Mouse (Mus musculus) CH12.LX (cell line): ENCODE results near the gene Sox1. TPM values are rescaled to one million over a fixed set of nuclear protein-coding genes. Genes with fewer than 3 reads are reported as not detected.

ENCODE experiments used
- DNase-seq: peaks from one replicate; pipeline ENCODE4 v3.0.0-alpha.2; 2013; ENCODE audit errors: extremely low read depth
- H3K27ac ChIP-seq: 2 replicates; pipeline ENCODE4 v1.5.1; 2012; ENCODE audit warnings: low read depth, mild to moderate bottlenecking, control low read depth, moderate library complexity; ENCODE audit not compliant: insufficient read depth
- H3K27me3 ChIP-seq: replicated peaks from 2 replicates; pipeline ENCODE3; 2012; ENCODE audit warnings: inconsistent platforms
- H3K36me3 ChIP-seq, 2 experiments: replicated peaks in 1 of 2; 2 replicates each; pipeline versions ENCODE3 to v1.6.1; 2012; ENCODE audit warnings: inconsistent platforms in 1 of 2, low read length in 1 of 2, mild to moderate bottlenecking in 1 of 2, mixed read lengths in 1 of 2, moderate library complexity in 1 of 2; ENCODE audit not compliant: control insufficient read depth in 1 of 2, insufficient read depth in 1 of 2
- H3K4me1 ChIP-seq, 2 experiments: 2 replicates each; pipeline ENCODE4 v1.6.1; 2012; ENCODE audit warnings: inconsistent platforms in 1 of 2, moderate library complexity in 1 of 2; ENCODE audit not compliant: insufficient read depth in 2 of 2, control insufficient read depth in 1 of 2
- H3K4me2 ChIP-seq: 2 replicates; pipeline ENCODE4 v1.6.1; 2012; ENCODE audit warnings: low read depth, mild to moderate bottlenecking, control low read depth; ENCODE audit not compliant: poor library complexity, insufficient read depth, severe bottlenecking
- H3K4me3 ChIP-seq, 3 experiments: fragments of 150-350 bp in 1 of 3; sonication (generic) in 1 of 3; replicated peaks in 1 of 3; 2 replicates each; pipeline versions ENCODE3 to v1.5.1; 2011 to 2012; ENCODE audit warnings: low read depth in 2 of 3, low read length in 2 of 3, mild to moderate bottlenecking in 2 of 3, moderate library complexity in 2 of 3, control low read depth in 1 of 3, improper control_type of control experiment in 1 of 3, inconsistent platforms in 1 of 3, mixed read lengths in 1 of 3; ENCODE audit not compliant: poor library complexity in 1 of 3
- H3K79me2 ChIP-seq: replicated peaks from 2 replicates; pipeline ENCODE4 v1.6.1; 2012; ENCODE audit warnings: mild to moderate bottlenecking, moderate library complexity; ENCODE audit not compliant: control insufficient read depth, poor library complexity, insufficient read depth, severe bottlenecking; ENCODE audit errors: extremely low read depth
- H3K9ac ChIP-seq: 2 replicates; pipeline ENCODE4 v1.6.1; 2012; ENCODE audit warnings: low read depth, mild to moderate bottlenecking, control low read depth, moderate library complexity; ENCODE audit not compliant: insufficient read depth
- H3K9me3 ChIP-seq: replicated peaks from 2 replicates; pipeline ENCODE3; 2012; ENCODE audit warnings: low read length, inconsistent platforms, mixed read lengths
- CHD1 ChIP-seq: IDR thresholded peaks from 2 replicates; pipeline ENCODE4 v1.6.1; 2012; ENCODE audit warnings: low read depth, low read length, improper control_type of control experiment, inconsistent platforms
- CTCF ChIP-seq, 2 experiments: IDR thresholded peaks in 1 of 2; conservative IDR thresholded peaks in 1 of 2; 2 replicates each; pipeline ENCODE4 v1.5.1; 2011 to 2012; ENCODE audit warnings: low read depth in 2 of 2, low read length in 2 of 2, improper control_type of control experiment in 1 of 2, inconsistent platforms in 1 of 2, mild to moderate bottlenecking in 1 of 2, moderate library complexity in 1 of 2
- ELF1 ChIP-seq: IDR thresholded peaks from 2 replicates; pipeline ENCODE4 v1.6.1; 2014; ENCODE audit warnings: low read depth, mild to moderate bottlenecking, inconsistent platforms, low read length, improper control_type of control experiment
- EP300 ChIP-seq: IDR thresholded peaks from 2 replicates; pipeline ENCODE4 v1.6.1; 2011; ENCODE audit warnings: low read length, improper control_type of control experiment
- ETS1 ChIP-seq: conservative IDR thresholded peaks from 2 replicates; pipeline ENCODE4 v1.6.1; 2012; ENCODE audit warnings: low read depth, mild to moderate bottlenecking, inconsistent platforms, low read length, improper control_type of control experiment, moderate library complexity
- GABPA ChIP-seq: IDR thresholded peaks from 2 replicates; pipeline ENCODE4 v1.6.1; 2012; ENCODE audit warnings: low read depth, low read length, improper control_type of control experiment, inconsistent platforms; ENCODE audit not compliant: insufficient replicate concordance
- HCFC1 ChIP-seq: IDR thresholded peaks from 2 replicates; pipeline ENCODE4 v1.6.1; 2012; ENCODE audit warnings: low read depth, mild to moderate bottlenecking, inconsistent platforms, low read length, improper control_type of control experiment
- IRF4 ChIP-seq: IDR thresholded peaks from 2 replicates; pipeline ENCODE4 v1.6.1; 2014; ENCODE audit warnings: low read depth, mild to moderate bottlenecking, inconsistent platforms, low read length, improper control_type of control experiment
- JUN ChIP-seq: IDR thresholded peaks from 2 replicates; pipeline ENCODE4 v1.6.1; 2011; ENCODE audit warnings: low read depth, mild to moderate bottlenecking, low read length, improper control_type of control experiment, moderate library complexity; ENCODE audit not compliant: insufficient read depth
- KAT2A ChIP-seq: IDR thresholded peaks from 2 replicates; pipeline ENCODE4 v1.6.1; 2012; ENCODE audit warnings: low read length, improper control_type of control experiment, inconsistent platforms; ENCODE audit not compliant: insufficient replicate concordance
- MEF2A ChIP-seq: IDR thresholded peaks from 2 replicates; pipeline ENCODE4 v1.6.1; 2014; ENCODE audit warnings: low read depth, mild to moderate bottlenecking, inconsistent platforms, low read length, improper control_type of control experiment, borderline replicate concordance
- MXI1 ChIP-seq: IDR thresholded peaks from 2 replicates; pipeline ENCODE4 v1.6.1; 2011; ENCODE audit warnings: mild to moderate bottlenecking, low read depth, low read length, improper control_type of control experiment
- MYC ChIP-seq: IDR thresholded peaks from 2 replicates; pipeline ENCODE4 v1.6.1; 2011; ENCODE audit warnings: low read depth, mild to moderate bottlenecking, improper control_type of control experiment, low read length
- NELFE ChIP-seq: IDR thresholded peaks from 2 replicates; pipeline ENCODE4 v1.6.1; 2011; ENCODE audit warnings: low read depth, low read length, improper control_type of control experiment
- NRF1 ChIP-seq: IDR thresholded peaks from 2 replicates; pipeline ENCODE4 v1.6.1; 2014; ENCODE audit warnings: low read depth, mild to moderate bottlenecking, inconsistent platforms, low read length, improper control_type of control experiment, moderate library complexity
- PAX5 ChIP-seq: IDR thresholded peaks from 2 replicates; pipeline ENCODE4 v1.6.1; 2012; ENCODE audit warnings: low read length, inconsistent platforms, mixed read lengths
- POLR2A ChIP-seq: IDR thresholded peaks from 2 replicates; pipeline ENCODE4 v1.6.1; 2011; ENCODE audit warnings: low read depth, mild to moderate bottlenecking, improper control_type of control experiment, low read length
- RAD21 ChIP-seq: IDR thresholded peaks from 2 replicates; pipeline ENCODE4 v1.6.1; 2011; ENCODE audit warnings: low read depth, mild to moderate bottlenecking, low read length, improper control_type of control experiment, moderate library complexity
- RCOR1 ChIP-seq: conservative IDR thresholded peaks from 2 replicates; pipeline ENCODE4 v1.6.1; 2012; ENCODE audit warnings: low read depth, mild to moderate bottlenecking, inconsistent platforms, low read length, improper control_type of control experiment
- TBP ChIP-seq: conservative IDR thresholded peaks from 2 replicates; pipeline ENCODE4 v1.6.1; 2011; ENCODE audit warnings: low read depth, low read length, improper control_type of control experiment
- TCF12 ChIP-seq: IDR thresholded peaks from 2 replicates; pipeline ENCODE4 v1.6.1; 2014; ENCODE audit warnings: low read depth, mild to moderate bottlenecking, inconsistent platforms, low read length, improper control_type of control experiment
- USF2 ChIP-seq: conservative IDR thresholded peaks from 2 replicates; pipeline ENCODE4 v1.6.1; 2011; ENCODE audit warnings: low read depth, low read length, improper control_type of control experiment
- ZC3H11A ChIP-seq: IDR thresholded peaks from 2 replicates; pipeline ENCODE4 v1.6.1; 2012; ENCODE audit warnings: low read depth, mild to moderate bottlenecking, inconsistent platforms, low read length, improper control_type of control experiment
- ZNF384 ChIP-seq: IDR thresholded peaks from 2 replicates; pipeline ENCODE4 v1.6.1; 2012; ENCODE audit warnings: low read depth, low read length, improper control_type of control experiment, inconsistent platforms
- dilution Hi-C: fragments of 300-500 bp; cut with MboI; formaldehyde crosslinking; loops from 2 replicates; pipeline ENCODE4 v1.14.3; 2020; ENCODE audit warnings: low sequenced_read_pairs; ENCODE audit not compliant: extremely low pct_unique_long_range_greater_than_20kb, extremely low pct_ligation_motif_present
- in situ Hi-C: fragments of 300-500 bp; cut with MboI; formaldehyde crosslinking; loops from 3 replicates; pipeline ENCODE4 v1.14.3; 2019; ENCODE audit warnings: low sequenced_read_pairs, low pct_ligation_motif_present, low pct_unique_long_range_greater_than_20kb, mixed read lengths
- polyA plus RNA-seq: library from polyadenylated mRNA; unstranded; fragments of >175 nt; gene quantifications from 2 replicates; pipeline ENCODE4 v1.2.1, GENCODE M21; 2012; ENCODE audit warnings: low read depth; ENCODE audit not compliant: insufficient read length
- total RNA-seq, 2 experiments: library from RNA; depleted of rRNA; stranded (reverse); fragments of 300-350 nt in 1 of 2; fragments of >200 nt in 1 of 2; gene quantifications; 2 replicates each; pipeline ENCODE4 v1.2.3; 2012 to 2014

Gene Sox1
- total and polyA plus RNA-seq, 3 experiments = not detected

DNA sequence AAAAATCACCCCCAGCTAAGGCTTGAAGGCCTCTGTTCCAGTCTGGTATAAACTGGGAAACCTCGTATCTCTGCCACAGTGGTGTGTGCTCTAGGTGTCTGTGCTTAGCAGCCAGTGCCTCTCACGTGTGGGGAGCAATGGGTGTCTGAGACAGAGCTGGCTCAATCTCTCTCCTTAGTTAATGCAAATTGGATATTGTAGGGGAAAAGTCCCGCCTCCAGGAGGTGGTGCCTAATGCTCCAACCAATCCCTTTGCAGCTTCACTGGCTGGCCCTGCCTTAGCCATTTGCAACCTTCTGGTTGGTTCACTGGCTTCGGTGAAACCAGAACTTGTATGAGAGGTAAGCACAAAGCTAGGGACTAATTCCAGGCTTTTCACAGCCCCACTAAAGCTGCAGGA lies 43.9 kb downstream of the Sox1 start:
- peaks cover 47% of the 10 kb centered on the region for H3K27me3 ChIP-seq
- TF ChIP-seq MXI1 (no peak), GABPA (no peak), ELF1 (no peak), CHD1 (no peak), MYC (no peak), ZNF384 (no peak), EP300 (no peak), HCFC1 (no peak), TCF12 (no peak), TBP (no peak), CTCF (conservative IDR thresholded peaks at IDR 0.05 in 1 of 2, IDR thresholded peaks at IDR 0.05 in 1 of 2; ENCODE audit: low read depth in 2 of 2, low read length in 2 of 2) (no peak), KAT2A (no peak), RAD21 (no peak), ZC3H11A (no peak), MEF2A (no peak), JUN (no peak), ETS1 (no peak)
- peaks cover 7% of the 10 kb centered on the region for H3K9me3 ChIP-seq
- DNase-seq = peak; percentile 12
- no peaks in the 10 kb centered on the region for H3K36me3 ChIP-seq
- H3K9ac ChIP-seq = no peak overlapping the region
- no peak overlapping the region for H3K4me3 ChIP-seq
- dilution Hi-C loops (no loop called here), in situ Hi-C loops (no loop called here)
- no peaks in the 10 kb centered on the region for H3K79me2 ChIP-seq
- H3K27ac ChIP-seq = no peak overlapping the region
- no peak overlapping the region for H3K4me2 ChIP-seq
- H3K4me1 ChIP-seq = no peaks in the 10 kb centered on the region; a peak in 1 of 4 replicates

DNA sequence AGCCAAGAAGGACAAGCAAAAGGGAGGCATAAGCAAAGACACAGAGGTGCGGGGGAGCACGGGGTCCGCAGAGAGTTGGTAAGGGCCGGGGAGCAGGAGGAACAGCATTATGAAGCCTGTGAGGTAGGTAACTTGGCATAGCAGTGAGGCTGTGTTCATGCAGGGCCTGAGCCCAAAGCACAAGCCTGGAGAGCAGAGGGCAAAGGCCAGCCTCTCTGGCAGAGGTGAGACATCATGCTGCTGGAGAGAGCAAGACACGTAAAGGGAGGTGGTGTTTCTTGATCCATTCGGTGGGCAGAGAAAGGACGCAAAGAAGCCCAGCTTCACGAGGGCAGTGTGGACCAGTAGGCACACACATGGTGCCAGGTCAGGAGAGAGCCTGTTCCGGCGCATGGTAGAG lies 44.8 kb downstream of the Sox1 start:
- no peak for DNase-seq
- no peaks in the 10 kb centered on the region for H3K79me2 ChIP-seq
- no peak overlapping the region for H3K9ac ChIP-seq
- no peak overlapping the region for H3K4me2 ChIP-seq
- H3K27ac ChIP-seq = no peak overlapping the region
- dilution Hi-C loops = no loop called here
- in situ Hi-C loops = no loop called here
- H3K4me3 ChIP-seq = no peak overlapping the region
- no peaks in the 10 kb centered on the region for H3K36me3 ChIP-seq
- no peak for TF ChIP-seq ETS1
- TF ChIP-seq NRF1 = no peak
- no peak for TF ChIP-seq NELFE
- no peak for TF ChIP-seq MEF2A
- no peak for TF ChIP-seq USF2
- no peak for TF ChIP-seq ZNF384
- no peak for TF ChIP-seq MYC
- TF ChIP-seq MXI1 = no peak
- no peak for TF ChIP-seq PAX5
- no peak for TF ChIP-seq IRF4
- no peak for TF ChIP-seq POLR2A
- TF ChIP-seq RCOR1 = no peak
- peaks cover 47% of the 10 kb centered on the region for H3K27me3 ChIP-seq
- H3K4me1 ChIP-seq = no peaks in the 10 kb centered on the region; a peak in 1 of 4 replicates
- peaks cover 7% of the 10 kb centered on the region for H3K9me3 ChIP-seq
